Mouse (Mus musculus) A20 (cell line): Measurements from ENCODE around the gene Poc1a.

Experiments used
- DNase-seq: peaks from one replicate; pipeline ENCODE4 v3.0.0-alpha.2; 2011; ENCODE audit warnings: low read depth, low spot score

Gene Poc1a

GRCm38 (mm10) chr9:106280808-106281544 is at the start of gene Poc1a:
Gene Poc1a, plus strand, starts transcription at chr9:106281061.
- DNase-seq, result peak; percentile 97

DNA sequence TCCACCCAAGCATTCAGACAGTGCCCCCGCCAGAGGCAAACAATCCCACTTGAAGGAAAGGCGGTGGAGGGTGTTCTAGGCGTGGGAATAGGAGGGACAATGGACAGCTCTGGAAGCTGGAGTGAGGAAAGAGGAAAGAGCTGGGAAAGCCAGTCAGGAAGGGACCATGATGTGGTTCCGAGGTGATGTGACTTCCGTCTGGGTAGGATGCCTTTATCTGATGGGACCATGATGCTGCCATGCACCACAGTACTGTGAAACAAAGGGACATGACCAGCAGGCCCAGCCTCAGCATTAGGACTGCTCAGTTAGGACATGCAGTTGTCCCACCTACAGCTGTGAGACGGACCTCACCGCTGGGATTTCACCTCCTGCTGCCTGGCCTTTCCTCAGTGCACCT is 49.6 kb upstream of the Poc1a start:
- DNase-seq, result no peak

DNA sequence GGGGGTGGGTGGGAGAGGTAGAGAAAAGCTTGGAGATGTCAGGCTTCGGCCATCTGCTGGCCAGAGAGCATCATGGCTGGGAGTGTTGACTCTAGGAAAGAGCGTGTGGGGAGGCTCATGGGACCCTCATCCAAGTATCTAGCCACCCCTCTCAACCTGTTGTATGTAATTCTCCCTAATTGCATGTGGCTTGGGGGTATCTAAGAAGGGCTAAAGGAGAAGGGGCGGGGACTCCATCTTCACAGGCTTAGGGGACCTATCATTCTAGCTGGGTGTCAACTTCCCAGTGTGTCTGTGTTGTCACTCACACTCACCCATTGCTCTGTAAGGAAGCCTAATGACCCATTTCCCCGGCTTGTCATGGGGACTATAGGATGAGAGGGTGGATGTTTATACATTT is 49.0 kb upstream of the Poc1a start:
- peak; percentile 10 for DNase-seq

GRCm38 (mm10) chr9:106232956-106233355 is 47.9 kb upstream of the Poc1a start:
- DNase-seq, result no peak

GRCm38 (mm10) chr9:106233953-106234352 is 46.9 kb upstream of the Poc1a start:
- no peak for DNase-seq

DNA sequence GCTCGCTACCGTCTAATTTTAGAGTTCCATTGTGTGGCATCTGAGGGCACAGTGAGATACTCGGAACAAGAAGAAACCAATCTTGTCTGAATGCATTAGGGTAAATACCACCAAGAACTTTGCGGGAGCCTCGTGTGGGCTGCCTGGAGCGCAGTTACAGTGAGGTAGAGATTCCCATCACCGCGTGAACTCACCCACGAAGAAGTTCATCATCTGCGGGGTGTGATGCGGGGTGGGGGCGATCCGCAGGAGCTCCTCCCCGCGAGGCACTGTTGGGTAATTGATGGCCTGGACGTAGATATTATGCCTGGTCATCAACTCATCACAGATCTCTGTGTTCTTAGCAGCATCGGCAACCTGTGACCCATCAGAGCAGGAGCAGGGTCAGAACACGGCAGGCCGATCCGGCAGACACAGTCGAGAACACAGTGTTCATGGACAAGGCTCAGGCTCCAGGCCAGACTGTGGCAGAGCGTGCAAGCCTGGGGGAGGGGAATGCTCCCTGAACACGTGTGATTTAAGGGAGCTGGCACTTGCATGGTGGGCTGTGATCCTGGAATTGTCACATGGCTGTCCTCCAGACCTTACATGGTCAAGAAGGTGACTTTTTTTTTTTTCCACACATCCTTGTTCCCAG is 45.5 kb upstream of the Poc1a start:
- no peak for DNase-seq

DNA sequence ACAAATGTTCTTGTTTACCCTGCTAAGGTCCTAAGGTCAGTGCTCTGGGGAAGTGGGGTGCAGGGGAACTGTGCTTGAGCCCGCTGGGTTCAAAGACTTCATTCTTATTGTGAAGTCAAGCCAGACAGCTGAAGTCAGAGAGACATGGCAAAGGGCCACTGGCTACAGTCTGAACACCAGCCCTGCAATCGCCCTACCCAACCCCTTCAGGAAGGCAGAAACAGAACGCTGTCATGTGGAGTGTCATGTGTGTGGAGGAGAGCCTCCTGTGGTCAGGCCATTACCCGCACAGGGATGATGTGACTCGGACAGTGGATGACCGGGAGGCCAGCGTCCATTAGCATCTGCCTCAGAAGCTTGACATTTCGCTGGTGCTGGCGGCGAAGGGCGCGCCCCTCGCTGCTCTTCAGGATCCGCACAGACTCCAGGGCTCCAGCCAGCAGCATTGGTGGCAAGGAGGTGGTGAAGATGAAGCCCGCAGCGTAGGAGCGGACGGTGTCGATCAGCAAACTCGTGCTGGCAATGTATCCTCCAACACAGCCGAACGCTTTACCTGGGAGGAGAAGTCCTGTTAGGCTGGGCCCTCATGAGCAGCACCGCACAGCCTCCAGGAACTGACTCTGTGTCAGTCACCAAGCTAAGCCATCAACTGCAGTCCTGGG is 44.6 kb upstream of the Poc1a start:
- DNase-seq, result no peak

DNA sequence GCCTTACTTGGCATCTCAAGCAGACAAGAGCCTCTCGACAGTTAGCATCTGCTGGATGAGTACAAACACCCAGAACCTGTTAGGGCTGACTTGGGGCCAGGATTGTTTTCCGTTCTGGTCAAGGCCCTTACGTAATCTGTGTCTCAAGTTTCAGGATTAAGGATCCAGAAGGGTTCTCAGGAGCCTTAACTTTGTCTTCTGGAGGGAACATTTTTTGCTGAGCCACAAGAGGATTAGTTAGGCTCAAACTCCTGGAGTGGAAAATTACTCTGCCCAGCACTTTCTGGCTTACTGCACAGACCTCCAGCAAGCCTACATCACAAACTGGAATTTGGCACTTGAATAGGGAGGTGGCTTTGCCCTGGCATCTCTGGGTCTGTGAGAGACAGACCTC is 44.0 kb upstream of the Poc1a start:
- no peak for DNase-seq

GRCm38 (mm10) chr9:106237401-106237800 is 43.5 kb upstream of the Poc1a start:
- no peak for DNase-seq

- no peak for DNase-seq
These were observed 43.0 kb upstream of the Poc1a start for GRCm38 (mm10) chr9:106237878-106238277.

DNA sequence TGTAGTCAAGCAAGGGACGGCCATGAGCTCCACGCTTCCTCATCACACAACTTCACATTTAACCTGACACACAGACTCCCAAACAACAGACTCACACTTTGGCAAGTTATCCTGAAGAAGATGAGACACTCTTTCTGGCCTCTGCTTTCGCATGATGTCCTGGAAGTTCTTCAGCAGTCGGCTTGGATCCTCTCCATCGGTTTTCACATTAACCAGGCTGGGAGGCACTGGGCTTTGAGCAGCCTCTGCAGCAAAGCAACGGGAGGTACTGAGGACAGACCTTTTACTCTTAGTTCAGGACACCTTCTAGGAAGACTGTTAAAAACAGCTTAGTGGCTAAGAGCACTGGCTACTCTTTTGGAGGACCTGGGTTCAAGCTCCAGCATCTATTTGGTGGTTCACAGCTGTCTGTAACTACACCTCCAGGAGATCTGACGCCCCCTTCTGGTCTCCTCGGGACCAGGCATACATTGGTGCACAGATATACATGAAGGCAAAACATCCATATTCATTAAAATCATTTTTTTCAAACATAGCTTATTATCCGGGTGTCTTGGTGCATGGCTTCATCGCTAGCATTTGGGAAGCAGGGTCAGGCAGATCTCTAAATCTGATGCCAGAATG is 39.2 kb upstream of the Poc1a start:
- peak; percentile 22 for DNase-seq

GRCm38 (mm10) chr9:106242813-106243488 is 37.9 kb upstream of the Poc1a start:
- DNase-seq, result no peak

GRCm38 (mm10) chr9:106249550-106249949 is 31.3 kb upstream of the Poc1a start:
- DNase-seq, result no peak

GRCm38 (mm10) chr9:106250245-106250644 is 30.6 kb upstream of the Poc1a start:
- no peak for DNase-seq

- no peak for DNase-seq
These were observed 29.8 kb upstream of the Poc1a start for GRCm38 (mm10) chr9:106251066-106251465.

GRCm38 (mm10) chr9:106254001-106254400 is 26.9 kb upstream of the Poc1a start:
- DNase-seq, result no peak

DNA sequence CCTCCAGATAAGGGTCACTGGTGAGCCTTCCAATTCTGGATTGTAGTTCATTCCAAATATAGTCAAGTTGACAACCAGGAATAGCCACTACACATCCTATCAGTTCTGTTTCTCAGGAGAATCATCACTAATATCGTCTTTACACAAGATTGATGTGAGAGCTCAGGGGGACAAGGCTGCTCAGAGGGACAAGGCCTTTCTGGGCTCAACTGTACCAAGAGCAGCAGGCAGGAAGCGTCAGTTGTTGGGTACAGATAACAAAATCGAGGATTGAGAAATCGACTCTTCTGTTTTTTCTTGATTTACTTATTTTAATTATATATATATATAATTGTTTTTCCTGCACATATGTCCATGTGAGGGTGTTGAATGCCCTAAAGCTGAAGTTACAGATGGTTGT is 22.4 kb upstream of the Poc1a start:
- no peak for DNase-seq

DNA sequence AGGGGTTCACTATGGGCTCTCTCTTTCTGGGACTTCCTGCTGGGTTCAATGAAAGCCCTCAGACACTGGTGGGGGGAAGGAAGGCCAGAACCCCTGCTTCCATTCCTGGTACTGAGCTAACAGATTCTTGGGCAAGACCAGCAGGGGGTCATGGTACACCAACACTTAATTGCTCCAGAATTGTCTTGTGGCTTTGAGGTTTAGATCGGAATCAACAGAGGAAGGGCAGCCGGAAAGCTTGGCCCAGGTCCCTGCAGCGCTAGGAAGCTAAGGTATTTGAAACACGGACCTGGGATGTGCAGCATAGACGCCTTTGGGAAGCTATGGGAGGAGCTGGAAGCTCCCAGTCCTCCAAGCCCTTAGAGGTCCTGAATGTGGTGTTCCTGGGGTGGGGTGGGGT is 21.9 kb upstream of the Poc1a start:
- DNase-seq, result no peak

GRCm38 (mm10) chr9:106261058-106261457 is 19.8 kb upstream of the Poc1a start:
- DNase-seq, result peak; percentile 40

GRCm38 (mm10) chr9:106261491-106261890 is 19.4 kb upstream of the Poc1a start:
- DNase-seq, result no peak

DNA sequence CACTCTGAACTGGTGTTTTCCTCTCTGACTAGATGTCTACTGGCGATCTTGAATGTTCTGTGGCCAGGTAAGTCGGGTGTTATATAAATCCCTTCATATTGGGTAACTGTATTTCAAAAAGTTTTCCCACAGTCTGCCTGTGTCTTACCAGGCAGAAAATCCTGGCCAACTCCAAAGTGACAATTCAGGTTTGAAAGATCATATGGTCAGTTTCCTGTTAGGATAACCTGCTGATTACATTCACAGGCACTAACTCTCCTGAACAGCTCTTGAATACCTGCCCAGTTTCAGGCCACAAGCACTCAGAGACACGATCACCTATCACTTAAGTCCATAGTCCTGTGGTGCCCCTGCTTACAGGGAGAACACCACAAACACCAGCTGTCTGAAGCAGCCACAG is 18.8 kb upstream of the Poc1a start:
- DNase-seq, result no peak

- DNase-seq, result no peak
These were observed 17.4 kb upstream of the Poc1a start for GRCm38 (mm10) chr9:106263381-106263924.
